Mouse (Mus musculus) natural killer cell, adult 2 months (primary cell): Measurements from ENCODE around the gene Rnf19b.

Experiments used
- DNase-seq, 2 experiments: peaks; one replicate each; pipeline ENCODE4 v3.0.0; 2022; ENCODE audit warnings: low spot score in 2 of 2

Gene Rnf19b

GRCm38 (mm10) chr4:129034706-129035660 lies 23.1 kb upstream of the Rnf19b start:
- peak; percentile 84 to 89 for DNase-seq

- DNase-seq: no peak
These were observed 22.1 kb upstream of the Rnf19b start for GRCm38 (mm10) chr4:129035851-129036445.

GRCm38 (mm10) chr4:129047721-129048421 lies 10.2 kb upstream of the Rnf19b start:
- no peak for DNase-seq

- no peak for DNase-seq
These were observed 9.4 kb upstream of the Rnf19b start for GRCm38 (mm10) chr4:129048501-129049305.

GRCm38 (mm10) chr4:129049306-129050011 lies 8.6 kb upstream of the Rnf19b start:
- no peak for DNase-seq

GRCm38 (mm10) chr4:129050365-129050764 lies 7.7 kb upstream of the Rnf19b start:
- no peak for DNase-seq

- DNase-seq: no peak
These were observed 7.1 kb upstream of the Rnf19b start for GRCm38 (mm10) chr4:129050901-129051417.

- DNase-seq: no peak
These were observed 6.4 kb upstream of the Rnf19b start for GRCm38 (mm10) chr4:129051461-129052183.

- DNase-seq: no peak
These were observed 3.3 kb upstream of the Rnf19b start for GRCm38 (mm10) chr4:129054757-129055156.

GRCm38 (mm10) chr4:129055562-129055961 lies 2.5 kb upstream of the Rnf19b start:
- DNase-seq: no peak

GRCm38 (mm10) chr4:129057533-129058206 lies 401 bp upstream of the Rnf19b start:
- peak; percentile 92 to 95 for DNase-seq

GRCm38 (mm10) chr4:129059125-129059551 lies 1.1 kb downstream of the Rnf19b start:
- peak; percentile 37 to 39 for DNase-seq

- peak; percentile 36 to 56 for DNase-seq
These were observed 1.9 kb downstream of the Rnf19b start for GRCm38 (mm10) chr4:129059922-129060321.

- no peak for DNase-seq
These were observed 3.4 kb downstream of the Rnf19b start for GRCm38 (mm10) chr4:129061486-129061885.

GRCm38 (mm10) chr4:129062281-129063075 lies 4.4 kb downstream of the Rnf19b start:
- no peak for DNase-seq

- no peak for DNase-seq
These were observed 7.7 kb downstream of the Rnf19b start for GRCm38 (mm10) chr4:129065688-129066236.

GRCm38 (mm10) chr4:129067638-129068415 lies 9.8 kb downstream of the Rnf19b start:
- DNase-seq: no peak
